Mouse (Mus musculus) heart, postnatal 0 days (tissue): Measurements from ENCODE around the gene Kcnq1.

Experiments used
- CTCF ChIP-seq: IDR thresholded peaks from 2 replicates; pipeline ENCODE4 v1.5.1; 2016; ENCODE audit warnings: antibody characterized with exemption, control low read depth, low read depth
- EP300 ChIP-seq: IDR thresholded peaks from 2 replicates; pipeline ENCODE4 v1.6.1; 2016; ENCODE audit warnings: antibody characterized with exemption, low read depth

DNA sequence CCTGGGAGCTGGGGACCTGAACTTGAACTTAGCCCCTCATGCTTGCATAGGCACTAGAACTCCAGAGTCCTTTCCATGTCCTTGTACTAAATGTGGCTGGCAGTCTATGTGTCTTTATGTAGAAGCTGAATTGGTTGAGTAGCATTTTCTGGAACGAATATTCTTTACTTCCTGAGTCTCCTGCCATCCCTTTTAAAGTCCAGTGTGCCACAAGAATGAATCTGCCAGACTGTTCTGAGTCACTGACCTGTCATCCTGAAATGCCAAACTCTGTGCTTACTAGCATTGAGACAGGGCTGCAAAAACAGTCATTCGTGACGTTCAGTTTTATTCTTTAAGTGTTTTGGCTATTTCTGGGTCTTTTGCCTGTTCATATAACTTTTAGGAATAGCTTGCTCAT is 55.9 kb downstream of the Kcnq1 start:
- TF ChIP-seq CTCF (no peak), EP300 (no peak)
